Mouse (Mus musculus): ENCODE measurements around the gene Ckb.
"Not testable (repeated sequence)": the region's sequence is repeated elsewhere in the genome, so short reads cannot be mapped to it uniquely, and the experiment has no call there.

Gene Ckb

GRCm38 (mm10) chr12:111672176-111672575 is at the start of gene Ckb:
Gene Ckb (minus strand): TSS chr12:111672338.
- peak; percentile 94 to 95 for DNase-seq

- DNase-seq: no peak
Measured at GRCm38 (mm10) chr12:111720222-111720621, 48.1 kb upstream of the Ckb start.

- peak; percentile 65 to 76 for DNase-seq
Measured at GRCm38 (mm10) chr12:111718656-111719055, 46.5 kb upstream of the Ckb start.

GRCm38 (mm10) chr12:111716505-111716904 is 44.4 kb upstream of the Ckb start:
- no peak for DNase-seq

- not testable (repeated sequence) for DNase-seq
Measured at GRCm38 (mm10) chr12:111713880-111714279, 41.7 kb upstream of the Ckb start.

DNA sequence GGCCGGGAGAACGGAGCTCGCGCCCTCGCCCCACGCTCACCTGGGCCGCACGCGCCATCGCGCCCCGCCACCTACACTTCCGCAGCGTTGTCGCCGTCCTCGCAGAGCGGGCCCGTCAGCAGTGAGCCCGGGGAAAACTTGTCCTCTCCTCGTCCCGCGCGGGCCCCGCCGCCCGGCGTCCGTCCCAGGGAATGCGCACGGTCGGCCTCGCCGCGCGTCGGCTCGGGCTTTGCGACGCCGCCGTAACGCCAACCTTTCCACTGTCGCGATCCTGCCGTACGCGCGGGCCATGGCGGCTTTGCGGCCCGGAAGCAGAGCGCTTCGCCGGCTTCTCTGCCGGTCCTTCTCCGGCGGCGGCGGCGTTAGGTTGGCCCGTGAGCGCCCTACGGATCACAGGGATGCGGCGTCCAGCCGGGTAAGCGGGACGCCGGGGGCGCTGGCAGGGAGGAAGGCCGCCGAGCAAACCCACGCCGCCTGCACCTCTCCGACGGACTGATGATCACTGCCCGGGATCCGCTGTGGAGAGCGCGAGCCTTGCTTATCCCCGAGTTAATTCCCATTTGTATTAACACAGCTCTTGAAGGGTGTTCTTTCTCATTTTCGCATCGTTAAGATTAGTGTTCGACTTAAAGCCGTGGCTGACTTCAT is 41.0 kb upstream of the Ckb start, which contains the start of the genes Bag5 and Apopt1:
TSS of gene Bag5 (minus strand) at position 254 of the 648 bp plus-strand sequence.
TSS of gene Apopt1 (plus strand) at position 258 of the 648 bp plus-strand sequence.
- DNase-seq: peak; percentile 92 to 94

DNA sequence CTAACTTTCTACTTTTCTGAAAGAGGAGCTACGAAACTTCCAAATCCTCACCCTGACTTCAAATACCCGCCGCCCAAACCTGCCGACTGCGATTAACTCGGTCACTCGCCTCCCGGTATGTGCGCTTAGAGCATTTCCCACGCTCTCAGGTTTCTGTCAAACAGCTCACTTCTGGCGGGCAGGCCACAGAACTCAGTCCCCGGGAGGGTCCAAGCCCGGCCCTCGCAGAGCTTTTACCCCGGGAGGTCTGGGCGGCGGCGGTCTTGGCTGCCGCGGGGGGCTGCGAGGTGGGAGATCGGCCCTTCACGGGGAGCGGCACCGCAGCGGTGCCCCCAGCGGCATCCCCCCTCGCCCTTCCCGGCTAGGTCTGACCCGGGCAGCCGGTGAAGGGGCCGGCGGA is 40.3 kb upstream of the Ckb start:
- no peak for DNase-seq

DNA sequence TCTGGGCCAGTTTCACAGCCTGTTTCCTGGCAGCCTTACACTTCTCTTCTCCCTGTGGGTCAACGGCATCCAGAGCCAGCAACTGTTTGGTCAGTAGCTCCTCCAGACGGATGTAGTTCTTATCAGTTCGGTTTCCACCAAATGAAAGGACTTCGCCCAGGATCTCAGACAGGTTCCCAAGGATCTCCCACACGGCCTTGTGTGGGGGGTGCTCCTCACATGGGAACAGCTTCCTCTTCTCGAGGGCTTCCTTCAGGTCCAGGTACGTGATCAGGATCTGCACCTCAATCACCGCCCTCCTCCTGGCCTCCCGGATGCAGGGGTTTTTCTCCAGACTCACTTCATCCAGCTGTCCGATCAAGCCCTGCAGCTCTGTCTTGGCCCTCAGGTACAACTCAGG is 38.0 kb upstream of the Ckb start:
- DNase-seq: no peak

DNA sequence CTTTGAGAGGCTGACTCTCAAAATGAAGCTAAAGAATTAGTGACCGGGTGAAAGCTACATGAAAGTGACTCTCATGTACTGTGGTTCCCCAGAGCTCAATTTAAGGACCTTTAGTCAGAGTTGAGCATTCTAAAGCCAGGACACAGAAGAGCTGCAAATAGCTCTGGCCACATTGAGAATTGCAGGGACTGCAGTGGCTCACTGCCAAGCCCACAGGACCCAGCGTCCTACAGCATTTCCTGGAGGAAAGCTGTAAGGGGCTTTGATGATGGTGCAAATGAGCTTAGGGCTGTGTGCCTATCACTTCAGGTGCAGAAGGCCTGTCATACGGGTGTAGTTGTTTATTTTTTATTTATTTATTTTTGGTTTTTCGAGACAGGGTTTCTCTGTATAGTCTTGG is 36.0 kb upstream of the Ckb start:
- peak; percentile 32 to 67 for DNase-seq

DNA sequence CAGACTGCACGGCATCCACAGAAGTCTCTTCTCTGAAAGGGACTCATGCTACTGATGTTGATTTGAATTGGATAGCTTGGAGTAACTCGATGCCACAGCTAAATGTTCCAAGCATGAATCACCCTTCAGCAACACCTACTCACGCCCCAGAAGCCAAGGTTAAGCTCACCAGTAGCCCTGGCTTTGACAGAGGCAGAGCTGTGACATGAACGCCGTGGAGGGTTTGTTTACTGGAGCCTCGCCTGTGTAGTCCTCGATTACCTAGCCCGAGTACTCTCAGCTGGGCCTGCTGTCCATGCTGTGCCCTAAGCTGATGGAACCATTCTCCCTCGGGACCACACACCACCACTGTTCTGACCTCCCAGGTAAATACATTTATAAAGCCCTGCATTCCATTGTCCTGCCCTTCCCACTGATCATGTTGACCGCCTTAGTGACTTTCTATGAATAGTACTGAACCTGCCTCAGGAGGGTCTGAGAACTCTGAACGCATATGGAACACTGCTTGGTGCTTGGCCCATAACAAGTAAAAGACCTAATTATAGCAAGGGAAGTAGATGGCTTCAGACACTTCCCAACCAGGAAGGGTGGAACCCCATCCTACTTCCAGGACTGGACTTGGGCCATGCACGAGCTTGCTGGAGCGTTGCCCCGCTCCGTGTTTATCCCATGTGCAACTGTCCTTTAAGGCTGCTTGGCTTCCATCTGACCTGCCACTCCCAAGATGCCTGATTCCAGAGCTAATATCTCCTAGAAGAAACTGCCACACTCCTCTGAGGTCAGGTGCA is 33.2 kb upstream of the Ckb start:
- peak in 1 of 2 experiments; percentile 43 for DNase-seq

DNA sequence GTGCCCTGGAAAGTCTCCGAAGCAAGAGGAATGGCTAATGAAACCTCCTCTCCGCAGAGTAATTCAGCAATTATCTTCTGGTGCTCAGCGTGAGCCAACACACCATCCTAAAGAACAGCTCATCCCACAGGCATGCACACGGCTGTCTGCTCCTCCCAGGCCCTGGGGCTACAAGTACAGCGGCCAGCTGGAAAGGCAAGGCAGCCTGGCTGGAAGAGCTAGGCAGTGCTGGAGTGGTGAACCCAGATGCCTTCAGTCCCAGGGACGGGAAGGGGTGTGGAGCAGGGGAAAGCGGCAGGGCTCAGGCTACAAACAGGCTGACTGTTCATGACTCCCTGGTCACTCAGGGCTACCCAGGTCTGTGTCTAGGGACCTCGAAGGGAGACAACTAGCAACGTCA is 32.5 kb upstream of the Ckb start:
- DNase-seq: peak in 1 of 2 experiments; percentile 29

DNA sequence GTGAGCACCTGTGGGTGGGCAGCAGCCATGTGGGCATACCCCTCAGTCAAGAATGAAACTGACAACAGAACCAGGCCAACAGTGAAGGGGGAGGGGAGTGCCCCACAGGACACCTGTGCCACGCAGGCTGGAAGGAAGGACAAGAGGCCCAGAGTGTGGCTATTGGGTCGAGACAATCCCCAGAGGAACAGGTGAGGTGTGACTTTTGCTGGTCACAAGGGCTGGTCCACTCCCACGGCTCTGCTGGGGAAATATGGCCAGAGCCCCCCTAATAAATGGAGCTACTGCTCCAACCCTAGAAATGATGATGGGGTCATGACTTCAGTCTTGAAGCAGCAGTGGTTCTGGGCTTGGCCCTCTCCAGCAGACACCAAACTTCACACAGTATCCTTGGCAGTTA is 31.2 kb upstream of the Ckb start:
- no peak for DNase-seq

- DNase-seq: no peak
Measured at GRCm38 (mm10) chr12:111700920-111701458, 28.9 kb upstream of the Ckb start.

- DNase-seq: no peak
Measured at GRCm38 (mm10) chr12:111699542-111699941, 27.4 kb upstream of the Ckb start.

GRCm38 (mm10) chr12:111698346-111698913 is 26.3 kb upstream of the Ckb start:
- DNase-seq: peak; percentile 79 to 83

- no peak for DNase-seq
Measured at GRCm38 (mm10) chr12:111697708-111698107, 25.6 kb upstream of the Ckb start.

- peak; percentile 89 to 92 for DNase-seq
Measured at GRCm38 (mm10) chr12:111696239-111696638, 24.1 kb upstream of the Ckb start.

DNA sequence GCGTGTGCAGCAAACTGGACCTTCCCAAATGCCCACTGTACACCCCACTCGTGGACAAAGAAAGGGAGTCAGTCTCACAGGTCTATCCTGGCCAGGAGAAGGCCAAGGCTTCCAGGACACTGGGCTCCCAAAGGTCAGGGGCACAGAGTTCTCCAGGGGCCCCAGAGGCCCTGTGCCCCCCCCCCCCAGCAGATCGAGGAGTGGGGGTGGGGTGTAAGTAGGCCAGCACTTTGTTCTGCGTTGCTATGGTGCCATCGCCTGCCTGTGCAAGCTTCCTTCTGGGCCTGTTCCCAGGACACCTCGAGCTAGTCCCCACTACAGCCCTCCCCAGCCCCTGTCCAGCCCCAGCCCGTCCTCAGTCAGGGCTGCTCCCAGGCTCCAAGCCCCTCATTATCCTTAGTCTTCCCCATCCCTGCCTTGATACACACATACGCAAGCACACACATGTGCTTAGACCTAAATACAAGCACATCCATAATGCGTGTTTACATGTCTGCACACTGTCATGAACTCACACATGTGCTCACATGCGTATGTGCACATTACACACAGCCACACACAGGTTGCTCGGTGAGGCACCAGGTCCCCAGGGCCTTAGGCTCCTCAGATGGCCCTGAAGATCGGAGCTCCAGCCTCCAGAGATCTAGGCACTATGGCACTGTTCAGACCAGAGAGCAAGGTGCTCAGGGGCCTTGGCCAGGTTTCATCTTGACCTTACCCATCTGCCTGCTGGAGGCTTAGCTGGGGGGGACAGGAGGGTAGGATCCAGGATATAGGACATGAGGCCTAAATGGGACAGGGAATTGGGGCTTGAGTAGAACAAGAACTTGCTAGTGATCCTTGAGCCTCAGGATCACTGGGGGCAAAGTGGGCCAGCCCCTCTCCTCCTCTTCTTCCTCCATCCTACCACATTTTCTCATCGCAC is 23.0 kb upstream of the Ckb start:
- peak in 1 of 2 experiments; percentile 58 for DNase-seq

GRCm38 (mm10) chr12:111694271-111694781 is 22.2 kb upstream of the Ckb start:
- DNase-seq: peak in 1 of 2 experiments; percentile 39

- DNase-seq: peak; percentile 58 to 64
Measured at GRCm38 (mm10) chr12:111693341-111694270, 21.5 kb upstream of the Ckb start.

GRCm38 (mm10) chr12:111692899-111693298 is 20.8 kb upstream of the Ckb start:
- no peak for DNase-seq
